Mouse (Mus musculus) thymus, adult 2 months (tissue): ENCODE data around the gene Smarcb1. TPM values are rescaled to one million over a fixed set of nuclear protein-coding genes. Genes with fewer than 3 reads are reported as not detected.

Experiments
- DNase-seq: peaks from one replicate; pipeline ENCODE4 v3.0.0; 2021
- H3K27ac ChIP-seq: fragments of 200-500 bp; 2 replicates; pipeline ENCODE4 v1.5.1; 2012; ENCODE audit warnings: low read length, control low read depth; ENCODE audit not compliant: control insufficient read depth, insufficient read depth
- H3K27me3 ChIP-seq: fragments of 200-500 bp; 2 replicates; pipeline ENCODE4 v1.6.1; 2012; ENCODE audit warnings: mild to moderate bottlenecking, low read length, moderate library complexity, mixed read lengths; ENCODE audit not compliant: control insufficient read depth, insufficient read depth
- H3K36me3 ChIP-seq: fragments of 200-500 bp; 2 replicates; pipeline ENCODE4 v1.6.1; 2012; ENCODE audit warnings: mild to moderate bottlenecking, low read length, moderate library complexity; ENCODE audit not compliant: control insufficient read depth, insufficient read depth
- H3K4me1 ChIP-seq: fragments of 200-500 bp; replicated peaks from 2 replicates; pipeline ENCODE4 v1.6.1; 2012; ENCODE audit warnings: low read length; ENCODE audit not compliant: control insufficient read depth, insufficient read depth
- H3K4me3 ChIP-seq: fragments of 200-500 bp; 2 replicates; pipeline ENCODE4 v1.5.1; 2012; ENCODE audit warnings: mild to moderate bottlenecking, low read length, control low read depth, moderate library complexity; ENCODE audit not compliant: control insufficient read depth, insufficient read depth
- CTCF ChIP-seq: fragments of 200-500 bp; IDR thresholded peaks from 2 replicates; pipeline ENCODE4 v1.5.1; 2012; ENCODE audit warnings: mild to moderate bottlenecking, control low read depth, low read length, moderate library complexity, borderline replicate concordance; ENCODE audit not compliant: control insufficient read depth, poor library complexity, insufficient read depth; ENCODE audit errors: extremely low read depth
- POLR2A ChIP-seq: fragments of 200-500 bp; IDR thresholded peaks from 2 replicates; pipeline ENCODE4 v1.6.1; 2012; ENCODE audit warnings: mild to moderate bottlenecking, low read length, control low read depth, moderate library complexity; ENCODE audit not compliant: control insufficient read depth, poor library complexity, insufficient read depth; ENCODE audit errors: extremely low read depth
- WGBS: fragments of 180-500 bp; shearing (Covaris S2); methylation state at CpG from one replicate; pipeline ENCODE4 v1.1.7; 2018; 5-methylcytosine and 5-hydroxymethylcytosine counted together
- polyA plus RNA-seq: library from polyadenylated mRNA; depleted of rRNA; stranded (reverse); fragments of >200 nt; gene quantifications from 2 replicates; pipeline ENCODE4 v1.2.3, GENCODE M21; 2012

Smarcb1 gene
- polyA plus RNA-seq, 1 experiment = 63.0 TPM

DNA sequence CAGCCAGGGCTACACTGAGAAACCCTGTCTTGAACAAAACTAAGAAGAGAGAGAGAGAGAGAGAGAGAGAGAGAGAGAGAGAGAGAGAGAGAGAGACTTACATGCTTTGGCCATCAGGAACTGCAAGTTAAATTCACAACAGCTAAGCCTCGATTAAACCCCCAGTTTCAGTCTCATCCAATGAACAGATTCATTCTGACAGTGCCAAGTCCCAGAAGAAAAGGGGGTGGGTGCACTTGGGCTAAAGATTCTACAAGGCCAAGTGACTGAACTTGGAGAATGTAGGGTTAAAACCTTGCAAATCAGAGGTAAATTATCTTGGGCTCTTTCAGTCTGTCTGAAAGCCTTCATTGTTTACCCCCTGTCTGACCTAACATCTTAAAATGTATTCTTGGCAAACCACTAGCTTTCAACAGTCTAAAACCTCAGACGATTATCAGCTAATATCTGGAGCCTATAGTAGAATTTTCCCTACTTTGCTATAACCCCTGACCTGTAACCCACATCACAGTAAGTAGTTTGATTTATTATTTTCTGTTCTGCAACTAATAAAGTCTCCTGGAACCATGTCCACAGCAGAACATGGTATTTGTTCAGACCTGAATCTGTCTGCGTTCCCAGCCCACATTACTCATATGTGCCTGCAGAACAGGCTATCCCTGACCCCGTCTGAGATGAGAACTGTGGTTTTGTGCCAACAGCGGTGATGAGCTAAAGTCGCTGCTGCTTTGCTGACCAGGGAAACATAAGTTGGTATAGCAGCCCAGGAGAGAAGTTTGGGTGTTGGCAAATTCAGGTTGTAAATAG lies 40.4 kb downstream of the Smarcb1 start:
- Histone ChIP-seq H3K4me3 (no peak overlapping the region), H3K27me3 (no peaks in the 10 kb centered on the region), H3K36me3 (no peaks in the 10 kb centered on the region), H3K27ac (no peak overlapping the region), H3K4me1 (no peaks in the 10 kb centered on the region)
- WGBS = 82% methylated on average over 6 of the region's 6 CpGs
- DNase-seq = no peak
- TF ChIP-seq CTCF (no peak), POLR2A (no peak)

DNA sequence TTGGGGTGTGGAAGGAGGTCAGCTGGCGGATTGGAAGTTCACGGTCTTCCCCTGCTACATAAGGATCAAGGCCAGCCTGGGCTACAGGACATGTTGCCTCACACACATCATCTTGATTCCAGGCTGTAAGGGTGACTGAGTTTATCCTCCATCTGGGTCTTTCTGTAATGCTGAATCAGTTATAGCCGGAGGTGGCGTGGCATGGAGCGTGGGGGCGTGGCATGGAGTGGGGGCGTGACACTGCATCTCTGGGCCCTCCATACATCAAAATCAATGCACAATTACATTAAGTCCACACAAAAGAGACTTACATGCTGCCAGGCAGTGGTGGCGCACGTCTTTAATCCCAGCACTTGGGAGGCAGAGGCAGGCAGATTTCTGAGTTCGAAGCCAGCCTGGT lies 41.1 kb downstream of the Smarcb1 start:
- TF ChIP-seq POLR2A (no peak), CTCF (no peak)
- DNase-seq = no peak
- Histone ChIP-seq H3K4me3 (no peak overlapping the region), H3K4me1 (no peaks in the 10 kb centered on the region), H3K27ac (no peak overlapping the region), H3K27me3 (no peaks in the 10 kb centered on the region), H3K36me3 (no peaks in the 10 kb centered on the region)
- 94% methylated on average over 10 of the region's 10 CpGs for WGBS

DNA sequence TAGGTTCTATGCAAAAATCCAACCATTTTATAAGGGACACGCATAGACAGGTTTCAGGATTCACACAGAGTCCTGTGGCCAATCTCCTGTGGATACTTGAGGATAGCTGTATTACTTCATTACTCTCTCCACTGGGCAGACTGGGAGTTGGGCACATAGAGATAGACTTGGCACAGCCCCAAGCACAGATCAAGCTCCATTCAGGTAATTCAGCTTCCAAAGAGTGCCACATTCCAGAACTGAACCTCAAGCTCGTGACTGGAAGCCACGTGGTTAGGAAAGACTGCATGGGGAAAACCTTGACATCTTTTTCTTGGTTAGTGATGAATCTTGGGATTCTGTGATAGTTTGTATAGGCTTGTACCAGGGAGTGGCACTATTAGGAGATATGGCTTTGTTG lies 42.6 kb downstream of the Smarcb1 start:
- Histone ChIP-seq H3K27ac (no peak overlapping the region), H3K4me1 (no peaks in the 10 kb centered on the region), H3K27me3 (no peaks in the 10 kb centered on the region), H3K4me3 (no peak overlapping the region), H3K36me3 (no peaks in the 10 kb centered on the region)
- WGBS = 90% methylated on average over 3 of the region's 3 CpGs
- TF ChIP-seq CTCF = no peak
- TF ChIP-seq POLR2A = no peak
- no peak for DNase-seq

DNA sequence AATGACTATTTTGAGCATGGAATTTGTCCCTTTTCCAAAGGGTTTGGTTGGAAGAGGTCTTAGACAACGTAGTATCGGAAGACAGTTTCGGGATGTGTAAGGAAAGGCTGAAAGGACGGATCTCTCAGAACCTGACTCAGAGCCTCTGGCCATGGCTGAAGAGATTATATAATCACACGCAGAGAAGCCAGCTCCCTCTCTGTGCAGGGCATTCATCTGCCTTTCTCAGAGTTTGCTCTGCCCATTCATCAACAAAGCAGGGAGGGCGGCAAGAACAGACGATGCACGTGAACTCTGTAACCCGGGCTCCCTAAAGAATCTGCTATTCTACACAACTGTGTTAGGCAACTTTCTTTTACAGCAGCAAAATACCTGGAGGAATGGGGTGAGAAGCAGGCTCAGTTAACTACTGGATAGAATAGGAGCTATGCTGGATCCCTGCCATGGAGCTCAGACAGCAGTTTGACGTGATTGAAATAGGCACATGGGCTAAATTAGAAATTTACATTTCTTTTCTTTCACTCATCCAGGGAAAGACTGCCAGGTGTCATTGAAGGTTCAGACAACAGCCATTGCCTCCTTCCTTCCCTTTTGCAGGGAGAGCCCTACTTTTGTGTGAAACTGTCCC lies 47.8 kb downstream of the Smarcb1 start:
- no peak for DNase-seq
- H3K27ac ChIP-seq = no peak overlapping the region
- H3K36me3 ChIP-seq = no peaks in the 10 kb centered on the region
- no peaks in the 10 kb centered on the region for H3K27me3 ChIP-seq
- no peak overlapping the region for H3K4me3 ChIP-seq
- no peak for TF ChIP-seq CTCF
- no peak for TF ChIP-seq POLR2A
- WGBS = 86% methylated on average over 10 of the region's 10 CpGs
- peaks cover 4% of the 10 kb centered on the region for H3K4me1 ChIP-seq

DNA sequence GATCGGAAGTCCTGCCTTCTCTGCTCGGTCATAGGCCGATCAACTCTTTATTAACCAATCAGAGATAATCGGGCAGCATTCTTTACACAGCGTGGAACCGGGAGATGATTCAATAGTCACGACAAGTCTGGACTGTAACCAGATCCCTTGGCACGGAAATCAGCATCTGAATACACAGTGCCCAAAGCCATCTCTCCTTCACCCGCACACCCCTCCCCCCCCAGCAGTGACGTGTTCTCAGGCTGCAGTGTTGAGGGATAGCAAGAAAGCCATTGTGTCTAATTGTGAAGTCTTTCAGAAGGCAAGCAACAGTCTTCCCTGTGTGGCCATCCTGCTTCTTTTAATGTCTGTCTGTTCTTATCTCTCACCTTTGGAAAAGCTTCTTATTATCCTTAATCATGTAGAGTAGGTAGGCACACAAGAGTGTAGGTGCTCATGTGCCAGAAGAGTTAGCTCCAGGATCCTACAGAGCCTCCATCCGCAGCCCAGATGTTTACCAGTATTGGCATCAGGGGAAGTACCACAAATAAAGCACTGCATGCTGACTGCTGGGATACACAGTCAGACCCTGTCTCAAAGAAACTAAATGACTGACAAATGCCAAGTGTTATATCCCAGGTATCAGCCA lies 48.4 kb downstream of the Smarcb1 start:
- Histone ChIP-seq H3K4me1 (peaks cover 4% of the 10 kb centered on the region), H3K36me3 (no peaks in the 10 kb centered on the region), H3K27ac (no peak overlapping the region), H3K4me3 (peak overlapping the region; percentile 23), H3K27me3 (no peaks in the 10 kb centered on the region)
- TF ChIP-seq POLR2A (no peak), CTCF (no peak)
- WGBS = 12% methylated on average over 11 of the region's 11 CpGs
- no peak for DNase-seq

DNA sequence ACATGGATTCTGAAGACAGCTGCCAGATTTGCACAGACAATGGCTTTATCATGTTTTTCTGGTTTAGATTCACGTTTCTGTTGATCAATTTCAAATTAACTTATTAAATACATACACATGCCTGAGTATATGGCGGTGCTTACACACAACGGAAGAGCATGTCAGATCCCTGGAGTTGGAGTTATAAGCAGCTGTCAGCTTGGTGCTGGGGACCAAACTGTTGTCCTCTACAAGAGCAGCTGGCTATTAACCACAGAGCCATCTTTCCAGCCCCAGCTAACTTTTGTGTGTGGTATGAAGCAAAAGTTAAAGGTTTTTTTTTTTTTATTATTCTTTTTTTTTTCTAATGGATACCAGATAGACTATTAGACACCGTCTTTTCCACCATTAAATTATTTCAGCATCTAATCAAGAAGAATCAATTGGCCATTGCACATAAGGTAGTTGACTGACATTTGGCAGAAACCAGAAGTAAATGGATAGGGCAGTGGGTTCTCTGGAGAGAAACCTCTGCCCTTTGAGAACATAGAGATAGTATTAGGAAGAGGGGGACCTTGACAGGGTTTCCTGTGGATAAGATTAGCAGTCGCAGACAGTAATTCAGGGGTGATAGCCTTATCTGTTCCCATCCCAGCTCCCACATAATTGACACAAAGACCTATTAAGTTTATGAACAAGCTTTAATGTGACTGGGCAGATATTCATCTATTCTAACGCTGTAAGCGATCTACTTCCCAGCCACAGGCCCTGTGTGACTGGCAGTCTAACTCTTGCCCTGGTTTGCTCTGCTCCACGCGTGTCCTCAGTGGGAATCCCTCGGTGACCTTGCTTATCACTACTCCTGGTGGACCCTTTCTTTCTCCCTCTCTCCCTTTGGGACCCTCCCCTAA lies 49.1 kb downstream of the Smarcb1 start:
- Histone ChIP-seq H3K27ac (no peak overlapping the region), H3K4me1 (peaks cover 4% of the 10 kb centered on the region), H3K27me3 (no peaks in the 10 kb centered on the region), H3K36me3 (no peaks in the 10 kb centered on the region), H3K4me3 (peak overlapping the region; percentile 23; the same call in 1 of the 2 replicates)
- no peak for DNase-seq
- TF ChIP-seq POLR2A = no peak
- no peak for TF ChIP-seq CTCF
- WGBS = 50% methylated on average over 10 of the region's 10 CpGs
